9 mouse cellular contexts compared by ENCODE assay signal in genomic region chr9:91364127-91364970, GRCm38 (mm10). TPM values are rescaled to one million over a fixed set of nuclear protein-coding genes. Genes with fewer than 3 reads are reported as not detected.
DNase-seq lines count a peak whose midpoint lies in the region; ATAC-seq and TF ChIP-seq lines count a peak whose summit lies in the region.
"Had no signal": no experiment of that assay in that cellular context is flagged by ENCODE, and none has a peak within 500 bp of the region (broad histone marks: within the 10 kb centered on the region; RNA-seq: fewer than 3 reads in every experiment).

No protein-coding gene starts in this region.

- H3K4me2 ChIP-seq in heart, embryonic 13.5 days, result peak overlapping the region; percentile 63
- peak overlapping the region; percentile 57 for H3K4me2 ChIP-seq in forebrain, embryonic 14.5 days (ENCODE audit: low read length)
- H3K4me2 ChIP-seq in liver, embryonic 15.5 days, result peak overlapping the region; percentile 37
- H3K4me2 ChIP-seq in stomach, embryonic 15.5 days, result peak overlapping the region; percentile 44

- WGBS in heart, embryonic 13.5 days, result 1% methylated on average over 77 of the region's 77 CpGs
- WGBS in forebrain, embryonic 14.5 days, result under 1% methylated on average over 77 of the region's 77 CpGs
- WGBS in liver, embryonic 15.5 days (ENCODE audit: insufficient replicate concordance), result under 1% methylated on average over 77 of the region's 77 CpGs
- under 1% methylated on average over 77 of the region's 77 CpGs for WGBS in stomach, embryonic 15.5 days

- ATAC-seq in heart, embryonic 13.5 days (ENCODE audit: extremely low read depth, insufficient number of reproducible peaks, low FRiP score, low TSS enrichment), result no peak; the same call in 1 of the 2 replicates
- ATAC-seq in forebrain, embryonic 14.5 days, result peak; percentile 27
- ATAC-seq in liver, embryonic 15.5 days (ENCODE audit: insufficient read depth), result no peak
- peak; percentile 35; the same call in 1 of the 2 replicates for ATAC-seq in stomach, embryonic 15.5 days (ENCODE audit: insufficient read depth, low FRiP score, low read depth)

- no peaks in the 10 kb centered on the region for H3K9me3 ChIP-seq in heart, embryonic 13.5 days
- H3K9me3 ChIP-seq in forebrain, embryonic 14.5 days (replicated peaks; ENCODE audit: control insufficient read depth, low read length), result no peaks in the 10 kb centered on the region
- no peaks in the 10 kb centered on the region for H3K9me3 ChIP-seq in liver, embryonic 15.5 days (replicated peaks)
- no peaks in the 10 kb centered on the region for H3K9me3 ChIP-seq in stomach, embryonic 15.5 days

- DNase-seq in heart, adult 18-20 months, result no peak
- DNase-seq in brain, embryonic 14.5 days (ENCODE audit: low read depth), result peak; percentile 71
- peak; percentile 56 for DNase-seq in forebrain, embryonic 14.5 days (ENCODE audit: low spot score)
- no peak for DNase-seq in frontal cortex, adult 2 months (ENCODE audit: extremely low spot score in 1 of 2, low spot score in 1 of 2)
- DNase-seq in urinary bladder, postnatal 10 days (ENCODE audit: low spot score), result no peak

- H3K4me1 ChIP-seq in heart, embryonic 13.5 days, result peaks cover 27% of the 10 kb centered on the region
- no peaks in the 10 kb centered on the region for H3K4me1 ChIP-seq in forebrain, embryonic 14.5 days (ENCODE audit: control insufficient read depth, insufficient read depth, low read length)
- H3K4me1 ChIP-seq in liver, embryonic 15.5 days (replicated peaks), result peaks cover 16% of the 10 kb centered on the region
- peaks cover 15% of the 10 kb centered on the region for H3K4me1 ChIP-seq in stomach, embryonic 15.5 days

- no peak overlapping the region for H3K9ac ChIP-seq in heart, embryonic 13.5 days
- H3K9ac ChIP-seq in forebrain, embryonic 14.5 days (ENCODE audit: low read length), result peak overlapping the region; percentile 93
- no peak overlapping the region for H3K9ac ChIP-seq in liver, embryonic 15.5 days
- no peak overlapping the region for H3K9ac ChIP-seq in stomach, embryonic 15.5 days

- no peak overlapping the region for H3K27ac ChIP-seq in heart, embryonic 13.5 days (replicated peaks)
- H3K27ac ChIP-seq in forebrain, embryonic 14.5 days (ENCODE audit: low read depth, low read length), result peak overlapping the region; percentile 95
- H3K27ac ChIP-seq in liver, embryonic 15.5 days (replicated peaks), result no peak overlapping the region
- H3K27ac ChIP-seq in stomach, embryonic 15.5 days, result no peak overlapping the region

- H3K4me3 ChIP-seq in heart, embryonic 13.5 days, result peak overlapping the region; percentile 42
- peak overlapping the region; percentile 60 for H3K4me3 ChIP-seq in forebrain, embryonic 14.5 days (ENCODE audit: low read depth, low read length)
- H3K4me3 ChIP-seq in liver, embryonic 15.5 days (replicated peaks), result peak overlapping the region; percentile 17; the same call in 1 of the 2 replicates
- H3K4me3 ChIP-seq in stomach, embryonic 15.5 days (replicated peaks), result peak overlapping the region; percentile 24

- no peak for TF ChIP-seq POLR2A in brain, embryonic 14.5 days (IDR thresholded peaks at IDR 0.05; ENCODE audit: borderline replicate concordance, extremely low read depth, insufficient read depth, insufficient read length, poor library complexity, severe bottlenecking)

- no peaks in the 10 kb centered on the region for H3K36me3 ChIP-seq in heart, embryonic 13.5 days
- peaks cover 4% of the 10 kb centered on the region; the same call in 1 of the 2 replicates for H3K36me3 ChIP-seq in forebrain, embryonic 14.5 days (ENCODE audit: control insufficient read depth, insufficient read depth, low read length)
- no peaks in the 10 kb centered on the region for H3K36me3 ChIP-seq in liver, embryonic 15.5 days (replicated peaks)
- H3K36me3 ChIP-seq in stomach, embryonic 15.5 days, result no peaks in the 10 kb centered on the region

- no peak for TF ChIP-seq CTCF in brain, embryonic 14.5 days (IDR thresholded peaks at IDR 0.05; ENCODE audit: borderline replicate concordance, extremely low read depth, insufficient read depth, insufficient read length)

- H3K27me3 ChIP-seq in heart, embryonic 13.5 days (replicated peaks), result peaks cover 96% of the 10 kb centered on the region
- peaks cover 25% of the 10 kb centered on the region for H3K27me3 ChIP-seq in forebrain, embryonic 14.5 days (replicated peaks; ENCODE audit: control insufficient read depth, insufficient read depth, low read length)
- H3K27me3 ChIP-seq in liver, embryonic 15.5 days, result peaks cover 99% of the 10 kb centered on the region
- H3K27me3 ChIP-seq in stomach, embryonic 15.5 days (replicated peaks), result peaks cover 81% of the 10 kb centered on the region

RNA-seq across cellular contexts. Expression of gene Zic1, which starts 1.3 kb away (rescaled TPM):
- 0.09 TPM in 1 of 2 replicates, not detected in the other for polyA plus RNA-seq in heart, embryonic 13.5 days (2015; fragmentation: Nextera tagmentation; extraction: Ambion mirVana)
- not detected for total RNA-seq in heart, adult 18-20 months (2021)
- 576 and 642 TPM in 2 replicates for polyA plus RNA-seq in brain, embryonic 14.5 days (2012; rRNA removed)
- 14.4 and 14.8 TPM in 2 replicates for polyA plus RNA-seq in forebrain, embryonic 14.5 days (2014; fragmentation: Nextera tagmentation; extraction: Ambion mirVana)
- polyA plus RNA-seq in liver, embryonic 15.5 days (2015; fragmentation: Nextera tagmentation; extraction: Ambion mirVana), result 0.03 TPM in 1 of 2 replicates, not detected in the other
- polyA plus RNA-seq in stomach, embryonic 15.5 days (2015; fragmentation: Nextera tagmentation; extraction: Ambion mirVana), result 0.04 TPM in 1 of 2 replicates, not detected in the other
- polyA plus RNA-seq in frontal cortex, adult 2 months (2012; rRNA removed), result 113 and 143 TPM in 2 replicates
- total RNA-seq: MEL had no signal

RNA-seq across cellular contexts. Expression of gene Zic4, which starts 2.1 kb away (rescaled TPM):
- polyA plus RNA-seq in heart, embryonic 13.5 days (2015; fragmentation: Nextera tagmentation; extraction: Ambion mirVana), result not detected in 2 replicates
- total RNA-seq in heart, adult 18-20 months (2021), result not detected
- polyA plus RNA-seq in brain, embryonic 14.5 days (2012; rRNA removed), result 89.6 and 91.1 TPM in 2 replicates
- polyA plus RNA-seq in forebrain, embryonic 14.5 days (2014; fragmentation: Nextera tagmentation; extraction: Ambion mirVana), result 45.1 and 56.3 TPM in 2 replicates
- 0.06 TPM in 1 of 2 replicates, not detected in the other for polyA plus RNA-seq in liver, embryonic 15.5 days (2015; fragmentation: Nextera tagmentation; extraction: Ambion mirVana)
- 0.06 TPM in 1 of 2 replicates, not detected in the other for polyA plus RNA-seq in stomach, embryonic 15.5 days (2015; fragmentation: Nextera tagmentation; extraction: Ambion mirVana)
- polyA plus RNA-seq in frontal cortex, adult 2 months (2012; rRNA removed), result 9.9 and 10.3 TPM in 2 replicates
- total RNA-seq: MEL had no signal

Comparison
In these comparisons a context has a peak if more than half of its experiments do, and no peak if none do; other contexts are left out.
1. ATAC-seq: peak in forebrain, embryonic 14.5 days (single experiment) and stomach, embryonic 15.5 days (single experiment); none in heart, embryonic 13.5 days (single experiment) and liver, embryonic 15.5 days (single experiment).
2. DNase-seq: peak in brain, embryonic 14.5 days (single experiment) and forebrain, embryonic 14.5 days (single experiment); none in heart, adult 18-20 months (0 of 2), frontal cortex, adult 2 months (0 of 2) and urinary bladder, postnatal 10 days (single experiment).
3. RNA of gene Zic1, which starts 1.3 kb away (polyA plus RNA-seq): 576 to 642 TPM in brain, embryonic 14.5 days, 113 to 143 TPM in frontal cortex, adult 2 months and 14.4 to 14.8 TPM in forebrain, embryonic 14.5 days; 0.04 TPM in stomach, embryonic 15.5 days, 0.03 TPM in liver, embryonic 15.5 days and 0.09 TPM in heart, embryonic 13.5 days; every median in the first group is over 10 times any median in the second.
4. RNA of gene Zic4, which starts 2.1 kb away (polyA plus RNA-seq): 89.6 to 91.1 TPM in brain, embryonic 14.5 days, 45.1 to 56.3 TPM in forebrain, embryonic 14.5 days and 9.9 to 10.3 TPM in frontal cortex, adult 2 months; 0.06 TPM in stomach, embryonic 15.5 days, not detected in heart, embryonic 13.5 days and 0.06 TPM in liver, embryonic 15.5 days; every median in the first group is over 10 times any median in the second.
5. Peak in every context shown above with its lines, with median percentiles within 50 percentile points of each other: H3K4me2 ChIP-seq and H3K4me3 ChIP-seq.